Mouse (Mus musculus) ES-CJ7 (cell line): ENCODE measurements at regions not wholly inside any gene's neighbourhood (a gene's known extent, or its start where the extent isn't known, plus 50 kb on each side); places are given as distances from the start of the nearest gene placed in this dataset.
"Not testable (repeated sequence)": the region's sequence is repeated elsewhere in the genome, so short reads cannot be mapped to it uniquely, and the experiment has no call there.

Experiments used
- DNase-seq: peaks from one replicate; pipeline ENCODE4 v3.0.0; 2011; ENCODE audit warnings: low read depth, low spot score

- no peak for DNase-seq
Observed at GRCm38 (mm10) chr13:52090365-52090764, 243.9 kb downstream of the Gadd45g start.

- no peak for DNase-seq
Observed at GRCm38 (mm10) chr13:52094785-52095184, 248.3 kb downstream of the Gadd45g start.

- DNase-seq, result no peak
Observed at GRCm38 (mm10) chr13:52096506-52096905, 250.0 kb downstream of the Gadd45g start.

- peak; percentile 25 for DNase-seq
Observed at GRCm38 (mm10) chr13:52105989-52106642, 259.6 kb downstream of the Gadd45g start.

GRCm38 (mm10) chr13:52108349-52108921, 262.0 kb downstream of the Gadd45g start:
- no peak for DNase-seq

- no peak for DNase-seq
Observed at GRCm38 (mm10) chr13:52109039-52109759, 262.7 kb downstream of the Gadd45g start.

DNA sequence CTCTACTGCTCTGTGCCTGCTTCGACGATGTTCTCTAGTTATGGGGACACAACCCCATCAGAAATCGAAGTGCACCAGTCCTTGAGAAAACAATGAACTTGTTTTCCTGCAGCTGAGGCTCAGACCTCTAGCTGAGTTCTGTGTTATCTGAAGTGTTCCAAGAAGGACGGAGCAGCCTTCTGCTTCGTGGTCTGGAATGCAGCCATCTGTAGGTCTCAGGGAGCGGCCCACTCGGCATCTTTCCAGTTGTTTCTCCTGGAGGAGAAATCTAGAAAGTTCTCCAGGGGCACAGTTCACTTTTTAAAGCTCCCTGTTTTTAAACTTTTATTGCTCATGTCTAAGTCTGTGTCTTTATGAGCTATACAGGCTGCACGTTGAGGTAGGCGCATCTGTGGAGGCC, 264.3 kb downstream of the Gadd45g start:
- DNase-seq, result no peak

- no peak for DNase-seq
Observed at GRCm38 (mm10) chr13:52113549-52113948, 267.1 kb downstream of the Gadd45g start.

DNA sequence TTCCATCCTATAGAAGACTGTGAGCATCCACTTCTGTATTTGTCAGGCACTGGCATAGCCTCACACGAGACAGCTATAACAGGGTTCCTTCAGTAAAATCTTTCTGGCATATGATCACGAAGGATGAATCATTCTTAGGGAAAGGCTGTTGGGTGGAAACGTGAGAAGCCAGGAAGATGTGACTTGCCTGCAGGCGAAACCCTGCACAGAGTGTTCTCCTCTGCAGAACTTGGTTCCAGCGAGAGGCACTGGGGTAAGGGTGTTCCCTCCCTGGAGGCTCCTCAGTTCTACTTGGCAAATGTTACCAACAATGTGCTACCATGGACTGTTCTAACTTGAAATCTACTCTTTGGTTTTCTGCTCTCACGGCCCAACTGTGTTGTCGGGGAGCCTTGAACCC, 268.0 kb downstream of the Gadd45g start:
- DNase-seq, result no peak

DNA sequence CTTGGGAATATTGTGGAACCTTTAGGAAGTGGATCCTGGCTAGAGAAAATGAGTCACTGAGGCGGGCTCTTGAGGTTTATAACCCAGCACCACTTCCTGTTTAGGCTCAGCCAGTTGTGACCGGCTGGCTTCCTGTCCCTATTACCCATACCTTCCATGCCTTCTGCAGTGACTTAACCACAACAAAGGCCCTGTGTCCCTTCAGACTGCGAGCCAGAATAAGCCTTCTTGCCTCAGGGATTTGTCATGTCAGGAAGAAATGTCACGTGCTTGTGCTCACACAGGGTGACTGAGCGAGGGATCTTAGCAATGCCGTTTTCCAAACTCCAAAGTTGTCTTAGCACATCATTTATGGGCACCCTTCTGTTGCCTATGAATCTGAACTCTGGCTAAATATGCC, 268.5 kb downstream of the Gadd45g start:
- DNase-seq, result no peak

DNA sequence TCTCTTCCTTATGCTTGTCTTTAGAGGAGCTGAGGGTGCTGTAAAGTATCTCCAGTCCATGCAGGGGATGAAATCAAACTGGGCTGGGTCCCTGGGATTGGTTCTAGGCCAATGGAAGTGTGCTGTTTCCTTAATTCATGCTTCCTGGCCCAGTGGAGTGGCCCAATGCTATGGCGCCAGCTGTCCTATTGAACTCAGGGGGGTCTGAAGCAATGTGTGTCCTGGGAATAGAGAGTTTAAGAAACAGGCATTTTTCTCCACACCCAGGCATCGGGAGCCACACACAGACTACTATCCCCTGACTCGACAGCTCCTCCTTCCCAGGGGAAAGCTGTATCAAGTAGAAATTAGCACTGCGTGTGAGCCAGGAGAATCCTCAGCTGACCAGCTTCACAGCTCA, 269.8 kb downstream of the Gadd45g start:
- DNase-seq, result no peak

- no peak for DNase-seq
Observed at GRCm38 (mm10) chr13:52116756-52117155, 270.3 kb downstream of the Gadd45g start.

GRCm38 (mm10) chr13:52120795-52121194, 274.3 kb downstream of the Gadd45g start:
- no peak for DNase-seq

DNA sequence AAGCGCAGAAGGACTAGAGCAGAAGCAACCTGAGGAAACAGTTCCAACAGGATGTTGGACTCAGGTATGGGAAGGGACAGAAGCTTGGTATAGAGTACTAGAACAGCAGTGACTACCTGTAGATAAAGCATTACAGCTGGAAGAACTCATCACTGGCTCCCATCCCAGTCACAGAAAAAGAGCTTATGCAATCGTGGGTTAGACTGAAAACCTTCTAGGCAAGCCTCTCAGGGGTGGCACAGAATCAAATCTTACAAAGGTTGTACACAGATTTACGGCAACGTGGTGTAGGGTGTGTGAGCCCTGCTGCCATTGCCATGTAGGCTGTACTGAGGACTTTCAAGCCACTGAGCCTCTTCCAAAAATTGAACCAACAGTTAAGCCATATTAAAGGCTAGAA, 278.6 kb downstream of the Gadd45g start:
- no peak for DNase-seq

GRCm38 (mm10) chr13:52127751-52128150, 281.3 kb downstream of the Gadd45g start:
- no peak for DNase-seq

DNA sequence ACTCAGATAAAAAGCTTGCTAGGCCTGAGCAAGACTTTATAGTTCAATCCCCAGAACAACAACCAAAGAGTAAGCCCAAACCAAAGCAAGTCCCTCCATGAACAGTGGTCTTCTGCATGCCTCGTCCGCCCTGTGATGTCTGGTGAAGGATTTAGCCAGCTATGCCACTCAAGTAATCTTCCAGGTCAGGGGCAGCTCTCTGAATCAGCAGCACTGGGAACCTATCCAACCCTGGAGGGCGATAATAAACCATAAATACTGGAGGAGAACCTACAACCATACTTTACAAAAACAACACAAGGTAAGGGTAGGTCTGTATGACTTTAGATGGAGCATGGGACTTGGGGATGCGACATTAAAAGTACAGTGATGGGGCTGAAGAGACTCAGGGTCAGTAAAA, 283.0 kb downstream of the Gadd45g start:
- no peak for DNase-seq

GRCm38 (mm10) chr13:52133202-52133601, 286.7 kb downstream of the Gadd45g start:
- no peak for DNase-seq

GRCm38 (mm10) chr13:52138331-52138945, 292.0 kb downstream of the Gadd45g start:
- DNase-seq, result no peak

DNA sequence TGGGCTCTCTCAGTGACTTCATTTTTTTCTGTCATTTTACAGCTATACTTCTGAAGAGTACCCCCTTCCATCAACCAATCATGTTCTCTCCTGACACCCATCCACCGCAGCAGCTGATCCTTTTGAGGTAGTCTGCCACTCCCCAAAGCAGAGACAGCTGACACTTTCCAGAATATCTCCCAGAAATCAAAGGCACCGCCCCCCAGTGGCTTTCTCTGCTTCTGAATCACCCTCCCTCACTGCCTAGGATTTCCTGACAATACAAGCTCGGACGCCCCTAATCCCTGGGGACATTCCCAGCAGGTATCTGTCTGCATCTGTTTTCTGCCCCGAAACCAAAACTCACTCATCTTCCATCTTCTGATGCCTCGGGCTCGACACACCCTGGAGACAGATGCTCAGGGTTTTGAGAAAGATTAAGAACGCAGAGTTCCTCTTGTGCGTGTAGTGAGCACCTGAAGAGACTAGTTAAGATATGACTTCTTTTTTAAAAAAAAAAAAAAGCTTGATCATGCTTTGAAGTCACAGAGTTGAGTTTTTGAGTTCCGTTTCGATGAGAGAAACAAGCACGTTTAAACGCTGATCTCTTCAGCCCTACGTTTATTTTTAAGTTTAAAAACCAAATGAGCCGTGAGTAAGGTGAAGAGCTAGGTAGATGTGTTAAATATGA, 292.8 kb downstream of the Gadd45g start:
- no peak for DNase-seq

- no peak for DNase-seq
Observed at GRCm38 (mm10) chr13:52140221-52140620, 293.7 kb downstream of the Gadd45g start.

GRCm38 (mm10) chr13:52144066-52144465, 297.6 kb downstream of the Gadd45g start:
- DNase-seq, result not testable (repeated sequence)

GRCm38 (mm10) chr13:52145926-52146325, 299.4 kb downstream of the Gadd45g start:
- DNase-seq, result no peak
